Comparison of ENCODE assay signal across 8 mouse cellular contexts in genomic region chr1:91062363-91062762, GRCm38 (mm10).
DNase-seq lines count a peak whose midpoint lies in the region; ATAC-seq and TF ChIP-seq lines count a peak whose summit lies in the region.

No protein-coding gene starts in this region.

- H3K4me3 ChIP-seq in cortical plate, adult 2 months (ENCODE audit: insufficient read depth, low read length), result no peak overlapping the region
- H3K4me3 ChIP-seq in neural tube, embryonic 14.5 days (ENCODE audit: low read depth, low read length), result no peak overlapping the region

- no peaks in the 10 kb centered on the region for H3K9me3 ChIP-seq in neural tube, embryonic 14.5 days (ENCODE audit: control insufficient read depth, low read length)

- H3K4me2 ChIP-seq in neural tube, embryonic 14.5 days (ENCODE audit: low read depth, low read length), result no peak overlapping the region

- no peak for TF ChIP-seq CTCF in cortical plate, adult 2 months (IDR thresholded peaks at IDR 0.05; ENCODE audit: extremely low read depth, insufficient read depth, low read length)

- peaks cover 33% of the 10 kb centered on the region for H3K4me1 ChIP-seq in cortical plate, adult 2 months (ENCODE audit: control insufficient read depth, insufficient read depth, low read length)
- H3K4me1 ChIP-seq in neural tube, embryonic 14.5 days (ENCODE audit: control insufficient read depth, insufficient read depth, low read length), result peaks cover 8% of the 10 kb centered on the region; the same call in 1 of the 2 replicates

- intact Hi-C loops in left cerebral cortex, postnatal 4 days (cut with DNase I), result no loop called here
- intact Hi-C loops in left cerebral cortex, postnatal 36 days (cut with DNase I), result no loop called here

- peak; percentile 60 for DNase-seq in left cerebral cortex, adult 11 months (ENCODE audit: low spot score)
- no peak for DNase-seq in left cerebral cortex, postnatal 4 days
- DNase-seq in left cerebral cortex, postnatal 36 days (ENCODE audit: low spot score in 2 of 2), result peak; percentile 65 to 80
- no peak for DNase-seq in cerebellum, adult 9-10 months
- no peak for DNase-seq in urinary bladder, adult 2 months (ENCODE audit: low spot score)

- no peak for TF ChIP-seq POLR2A in cortical plate, adult 2 months (IDR thresholded peaks at IDR 0.05; ENCODE audit: extremely low read depth, insufficient read depth, low read length)

- peak overlapping the region; percentile 74 for H3K27ac ChIP-seq in cortical plate, adult 2 months (ENCODE audit: insufficient read depth, low read length)
- no peak overlapping the region for H3K27ac ChIP-seq in neural tube, embryonic 14.5 days (ENCODE audit: low read depth, low read length)

- no peak overlapping the region for H3K9ac ChIP-seq in neural tube, embryonic 14.5 days (replicated peaks; ENCODE audit: low read depth, low read length)

- 33% methylated on average over 5 of the region's 5 CpGs for WGBS in neural tube, embryonic 14.5 days

- no peaks in the 10 kb centered on the region for H3K27me3 ChIP-seq in neural tube, embryonic 14.5 days (ENCODE audit: control insufficient read depth, insufficient read depth, low read length)

- ATAC-seq in hematopoietic stem cell, adult 5-6 weeks (replicated peaks in 1 of 2; ENCODE audit: insufficient read depth in 1 of 2, low FRiP score in 2 of 2, low TSS enrichment in 1 of 2, low read depth in 1 of 2, poor library complexity in 2 of 2, severe bottlenecking in 2 of 2), result peak; percentile 67 to 72
- peak; percentile 33; the same call in 1 of the 2 replicates for ATAC-seq in neural tube, embryonic 14.5 days (ENCODE audit: low read depth)

- H3K36me3 ChIP-seq in neural tube, embryonic 14.5 days (ENCODE audit: control insufficient read depth, insufficient read depth, low read length), result no peaks in the 10 kb centered on the region

Comparison
In these comparisons a context has a peak if more than half of its experiments do, and no peak if none do; other contexts are left out.
1. DNase-seq: peak in left cerebral cortex, adult 11 months (single experiment) and left cerebral cortex, postnatal 36 days (2 of 2); none in left cerebral cortex, postnatal 4 days (single experiment), cerebellum, adult 9-10 months (single experiment) and urinary bladder, adult 2 months (single experiment).